Mouse (Mus musculus) liver, adult 2 months (tissue): ENCODE results near the gene Olfr1080.

ENCODE experiments used
- CTCF ChIP-seq: fragments of 200-500 bp; IDR thresholded peaks from 2 replicates; pipeline ENCODE4 v1.5.1; 2011; ENCODE audit warnings: low read depth, low read length, control low read depth
- POLR2A ChIP-seq: fragments of 200-500 bp; IDR thresholded peaks from 2 replicates; pipeline ENCODE4 v1.6.1; 2011; ENCODE audit warnings: low read length, control low read depth; ENCODE audit not compliant: insufficient read depth; ENCODE audit errors: extremely low read depth

- no peak for TF ChIP-seq POLR2A
- no peak for TF ChIP-seq CTCF
Observed at GRCm38 (mm10) chr2:86508161-86508560, 49.9 kb downstream of the Olfr1080 start, which contains the start of gene Olfr1076.
